Mouse (Mus musculus): ENCODE data around the gene Gm4297. TPM values are rescaled to one million over a fixed set of nuclear protein-coding genes. Genes with fewer than 3 reads are reported as not detected.
"Not testable (repeated sequence)": the region's sequence is repeated elsewhere in the genome, so short reads cannot be mapped to it uniquely, and the experiment has no call there.

Gene Gm4297
- not detected in 2 replicates for polyA plus RNA-seq (2015; fragmentation: Nextera tagmentation; extraction: Ambion mirVana)

DNA sequence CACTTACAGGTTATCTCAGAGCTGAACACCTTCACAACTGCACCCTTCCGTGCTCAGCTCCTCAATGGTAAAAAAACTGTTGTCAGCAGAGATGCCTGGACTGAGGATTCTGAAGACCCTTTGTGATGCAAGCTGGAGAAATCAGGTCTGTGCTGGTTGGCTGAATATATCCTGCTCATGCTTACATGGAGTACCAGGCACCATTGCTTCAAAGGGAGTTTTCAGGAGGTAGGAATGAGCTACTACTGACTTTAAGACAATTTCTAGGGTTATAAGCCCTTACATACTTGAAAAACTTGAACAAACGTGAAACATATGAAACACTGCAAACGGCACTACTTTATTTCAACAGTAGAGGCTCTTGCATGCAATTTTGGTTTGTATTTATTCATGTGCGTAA, at the start of gene Gm4297:
TSS of gene Gm4297 (minus strand) at position 101 of the 400 bp plus-strand sequence.
- WGBS = 81% methylated on average over 4 of the region's 4 CpGs
- H3K4me1 ChIP-seq (ENCODE audit: control insufficient read depth, insufficient read depth, low read length); H3K27ac ChIP-seq (ENCODE audit: low read length); H3K36me3 ChIP-seq (ENCODE audit: control insufficient read depth, insufficient read depth, low read length); H3K4me2 ChIP-seq (ENCODE audit: low read depth, low read length); H3K9ac ChIP-seq (ENCODE audit: low read length); H3K9me3 ChIP-seq (replicated peaks; ENCODE audit: control insufficient read depth, low read length); H3K27me3 ChIP-seq (ENCODE audit: control insufficient read depth, insufficient read depth, low read length); ATAC-seq (ENCODE audit: insufficient read depth, low FRiP score); H3K4me3 ChIP-seq (replicated peaks; ENCODE audit: low read length): not testable (repeated sequence)

Small RNAs within 50 kb of the gene (microRNA-seq; reads per million reads assigned to microRNA genes)
- not detected for gene Gm27839
- not detected for gene Gm27910

Other genes with a start within 250 kb of the Gm4297 start
- not detected in 2 replicates for gene Gm5934, start 74.1 kb downstream of the Gm4297 start, polyA plus RNA-seq (2015; fragmentation: Nextera tagmentation; extraction: Ambion mirVana)
- not detected in 2 replicates for gene Gm5935, start 200.3 kb upstream of the Gm4297 start, polyA plus RNA-seq (2015; fragmentation: Nextera tagmentation; extraction: Ambion mirVana)